Mouse (Mus musculus): ENCODE measurements around the gene Sbno1.

DNA sequence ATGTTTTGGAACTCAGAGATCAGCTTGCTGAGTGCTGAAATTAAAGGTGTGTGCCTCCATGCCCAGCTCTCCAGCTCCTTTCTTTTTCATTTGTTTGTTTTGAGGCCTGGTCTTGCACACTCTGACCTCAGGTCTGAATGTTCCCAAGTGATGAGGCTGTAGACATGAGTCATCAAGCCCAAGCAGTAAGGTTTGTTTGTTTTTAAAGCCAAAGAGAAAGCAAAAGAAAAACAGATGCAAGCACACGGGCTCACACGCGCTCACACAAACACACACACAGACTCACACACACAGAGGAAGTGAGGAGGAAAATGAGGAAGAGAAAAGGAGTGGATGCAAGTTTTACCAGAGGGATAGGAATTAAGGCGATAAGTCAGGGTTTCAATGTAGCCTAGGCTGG is 48.7 kb downstream of the Sbno1 start:
- TF ChIP-seq CTCF (IDR thresholded peaks at IDR 0.05; ENCODE audit: low read depth, low read length) (no peak), POLR2A (IDR thresholded peaks at IDR 0.05; ENCODE audit: insufficient read depth, low read length) (no peak)
